Mouse (Mus musculus) megakaryocyte-erythroid progenitor cell, adult 5-6 weeks (primary cell): ENCODE measurements around the gene Mief2. TPM values are rescaled to one million over a fixed set of nuclear protein-coding genes. Genes with fewer than 3 reads are reported as not detected.

Experiments used
- ATAC-seq: replicated peaks from 2 replicates; pipeline ENCODE4 v1.8.0; 2016; ENCODE audit warnings: mild to moderate bottlenecking, inconsistent platforms; ENCODE audit not compliant: severe bottlenecking, poor library complexity, low FRiP score, low TSS enrichment
- total RNA-seq, 2 experiments: library from RNA; stranded (forward) in 1 of 2; stranded (reverse) in 1 of 2; fragments of 200-1000, 215-1000 nt in 1 of 2; fragments of >200 nt in 1 of 2; fragmentation: Nextera tagmentation in 1 of 2; gene quantifications; 2 replicates each; pipeline ENCODE4 v1.2.3; 2014 to 2017

The Mief2 gene
- total RNA-seq, 2 experiments from 2014 or later, result 3.8 to 4.7 TPM

- no peak for ATAC-seq
Measured at GRCm38 (mm10) chr11:60712639-60713255, 15.5 kb upstream of the Mief2 start.

- ATAC-seq, result no peak
Measured at GRCm38 (mm10) chr11:60715833-60716232, 12.4 kb upstream of the Mief2 start.

GRCm38 (mm10) chr11:60719263-60719662 is 8.9 kb upstream of the Mief2 start:
- peak; percentile 67 for ATAC-seq

GRCm38 (mm10) chr11:60726601-60727391 is 1.4 kb upstream of the Mief2 start, which contains the start of gene Flii:
Flii (minus strand) TSS chr11:60727263.
- peak; percentile 53 for ATAC-seq

- ATAC-seq, result peak; percentile 28
Measured at GRCm38 (mm10) chr11:60727392-60728140, 632 bp upstream of the Mief2 start.

- ATAC-seq, result no peak
Measured at GRCm38 (mm10) chr11:60729217-60729641, 1.0 kb downstream of the Mief2 start.

GRCm38 (mm10) chr11:60730169-60730568 is 2.0 kb downstream of the Mief2 start:
- no peak for ATAC-seq

- ATAC-seq, result no peak
Measured at GRCm38 (mm10) chr11:60731251-60731650, 3.1 kb downstream of the Mief2 start.

- no peak for ATAC-seq
Measured at GRCm38 (mm10) chr11:60734206-60734605, 6.0 kb downstream of the Mief2 start.

- no peak for ATAC-seq
Measured at GRCm38 (mm10) chr11:60735191-60735590, 7.0 kb downstream of the Mief2 start.

GRCm38 (mm10) chr11:60736491-60736890 is 8.3 kb downstream of the Mief2 start:
- no peak for ATAC-seq

GRCm38 (mm10) chr11:60737450-60737849 is 9.3 kb downstream of the Mief2 start:
- no peak for ATAC-seq

- no peak for ATAC-seq
Measured at GRCm38 (mm10) chr11:60740321-60740720, 12.1 kb downstream of the Mief2 start.

GRCm38 (mm10) chr11:60755570-60755969 is 27.4 kb downstream of the Mief2 start:
- no peak for ATAC-seq

- no peak for ATAC-seq
Measured at GRCm38 (mm10) chr11:60761681-60762080, 33.5 kb downstream of the Mief2 start.

- peak; percentile 78 for ATAC-seq
Measured at GRCm38 (mm10) chr11:60766969-60767368, 38.8 kb downstream of the Mief2 start.

- ATAC-seq, result no peak
Measured at GRCm38 (mm10) chr11:60769322-60769721, 41.1 kb downstream of the Mief2 start.

- no peak for ATAC-seq
Measured at GRCm38 (mm10) chr11:60770776-60771175, 42.6 kb downstream of the Mief2 start.

- ATAC-seq, result no peak
Measured at GRCm38 (mm10) chr11:60772161-60772560, 44.0 kb downstream of the Mief2 start.

GRCm38 (mm10) chr11:60774158-60774689 is 46.0 kb downstream of the Mief2 start:
- no peak for ATAC-seq
